Mouse (Mus musculus) layer of hippocampus, adult 11-12 months (tissue): ENCODE results near the gene Hoxd9.
A peak's percentile ranks its signal among the peaks of the same experiment; 100 is the strongest.

ENCODE experiments used
- DNase-seq: peaks from one replicate; pipeline ENCODE4 v3.0.0; 2022; ENCODE audit warnings: low spot score

Gene Hoxd9

GRCm38 (mm10) chr2:74683471-74683951, 14.0 kb upstream of the Hoxd9 start:
- DNase-seq: no peak

- no peak for DNase-seq
Measured at GRCm38 (mm10) chr2:74684106-74684505, 13.4 kb upstream of the Hoxd9 start.

GRCm38 (mm10) chr2:74685059-74685603, 12.4 kb upstream of the Hoxd9 start:
- no peak for DNase-seq

- peak; percentile 48 for DNase-seq
Measured at GRCm38 (mm10) chr2:74686301-74686987, 11.1 kb upstream of the Hoxd9 start.

GRCm38 (mm10) chr2:74686988-74687697, 10.4 kb upstream of the Hoxd9 start:
- no peak for DNase-seq

- no peak for DNase-seq
Measured at GRCm38 (mm10) chr2:74687698-74688555, 9.6 kb upstream of the Hoxd9 start.

GRCm38 (mm10) chr2:74688795-74689573, 8.5 kb upstream of the Hoxd9 start:
- DNase-seq: no peak

- DNase-seq: no peak
Measured at GRCm38 (mm10) chr2:74689574-74690337, 7.8 kb upstream of the Hoxd9 start.

- DNase-seq: no peak
Measured at GRCm38 (mm10) chr2:74690338-74690716, 7.2 kb upstream of the Hoxd9 start.

- no peak for DNase-seq
Measured at GRCm38 (mm10) chr2:74691022-74691951, 6.2 kb upstream of the Hoxd9 start, which contains the start of gene Hoxd10. Gene Hoxd10, plus strand, starts transcription at chr2:74691924.

- DNase-seq: no peak
Measured at GRCm38 (mm10) chr2:74691995-74692807, 5.3 kb upstream of the Hoxd9 start.

- DNase-seq: no peak
Measured at GRCm38 (mm10) chr2:74692808-74693431, 4.6 kb upstream of the Hoxd9 start.

- DNase-seq: no peak
Measured at GRCm38 (mm10) chr2:74693432-74693827, 4.1 kb upstream of the Hoxd9 start.

- no peak for DNase-seq
Measured at GRCm38 (mm10) chr2:74694066-74694465, 3.5 kb upstream of the Hoxd9 start.

GRCm38 (mm10) chr2:74695383-74695782, 2.1 kb upstream of the Hoxd9 start:
- no peak for DNase-seq

- DNase-seq: no peak
Measured at GRCm38 (mm10) chr2:74695813-74696430, 1.6 kb upstream of the Hoxd9 start.

- no peak for DNase-seq
Measured at GRCm38 (mm10) chr2:74696442-74697335, 838 bp upstream of the Hoxd9 start.
